Mouse (Mus musculus): ENCODE results near the gene Galntl6. TPM values are rescaled to one million over a fixed set of nuclear protein-coding genes. Genes with fewer than 3 reads are reported as not detected.

Gene Galntl6
- polyA plus RNA-seq, 1 experiment from 2014 or later: 0.08 TPM

GRCm38 (mm10) chr8:58074611-58075010 is 837.8 kb downstream of the Galntl6 start:
- Histone ChIP-seq H3K27ac (no peak overlapping the region), H3K36me3 (no peaks in the 10 kb centered on the region), H3K9me3 (replicated peaks) (no peaks in the 10 kb centered on the region), H3K4me1 (replicated peaks) (no peaks in the 10 kb centered on the region), H3K4me3 (no peak overlapping the region), H3K27me3 (no peaks in the 10 kb centered on the region), H3K9ac (no peak overlapping the region), H3K4me2 (no peak overlapping the region)
- WGBS: 81% methylated on average over 4 of the region's 4 CpGs
- no peak for ATAC-seq (replicated peaks; ENCODE audit: insufficient number of reproducible peaks, insufficient read depth, low FRiP score, low read depth)

- Histone ChIP-seq H3K36me3 (no peaks in the 10 kb centered on the region), H3K4me2 (no peak overlapping the region), H3K4me3 (no peak overlapping the region), H3K27ac (no peak overlapping the region), H3K9ac (no peak overlapping the region), H3K27me3 (no peaks in the 10 kb centered on the region), H3K4me1 (replicated peaks) (no peaks in the 10 kb centered on the region), H3K9me3 (replicated peaks) (no peaks in the 10 kb centered on the region)
- no peak for ATAC-seq (replicated peaks; ENCODE audit: insufficient number of reproducible peaks, insufficient read depth, low FRiP score, low read depth)
- WGBS: 69% methylated on average over 1 of the region's 1 CpGs
Measured at GRCm38 (mm10) chr8:58073733-58074132, 838.7 kb downstream of the Galntl6 start.

- 70% methylated on average over 3 of the region's 3 CpGs for WGBS
- Histone ChIP-seq H3K9ac (no peak overlapping the region), H3K9me3 (replicated peaks) (no peaks in the 10 kb centered on the region), H3K36me3 (no peaks in the 10 kb centered on the region), H3K4me2 (no peak overlapping the region), H3K4me1 (replicated peaks) (no peaks in the 10 kb centered on the region), H3K27ac (no peak overlapping the region), H3K4me3 (no peak overlapping the region), H3K27me3 (no peaks in the 10 kb centered on the region)
- ATAC-seq (replicated peaks; ENCODE audit: insufficient number of reproducible peaks, insufficient read depth, low FRiP score, low read depth): no peak
Measured at GRCm38 (mm10) chr8:58032271-58032670, 880.2 kb downstream of the Galntl6 start.

GRCm38 (mm10) chr8:58025558-58025957 is 886.9 kb downstream of the Galntl6 start:
- Histone ChIP-seq H3K4me2 (no peak overlapping the region), H3K36me3 (no peaks in the 10 kb centered on the region), H3K27ac (no peak overlapping the region), H3K9ac (no peak overlapping the region), H3K27me3 (no peaks in the 10 kb centered on the region), H3K4me3 (no peak overlapping the region), H3K9me3 (replicated peaks) (no peaks in the 10 kb centered on the region), H3K4me1 (replicated peaks) (no peaks in the 10 kb centered on the region)
- WGBS: 84% methylated on average over 4 of the region's 4 CpGs
- no peak for ATAC-seq (replicated peaks; ENCODE audit: insufficient number of reproducible peaks, insufficient read depth, low FRiP score, low read depth)

GRCm38 (mm10) chr8:58025094-58025493 is 887.3 kb downstream of the Galntl6 start:
- WGBS: 73% methylated on average over 1 of the region's 1 CpGs
- no peak for ATAC-seq (replicated peaks; ENCODE audit: insufficient number of reproducible peaks, insufficient read depth, low FRiP score, low read depth)

GRCm38 (mm10) chr8:58023426-58024176 is 888.8 kb downstream of the Galntl6 start:
- H3K27me3 ChIP-seq: no peaks in the 10 kb centered on the region
- H3K4me3 ChIP-seq: no peak overlapping the region
- H3K27ac ChIP-seq: no peak overlapping the region
- H3K9ac ChIP-seq: no peak overlapping the region
- WGBS: 54% methylated on average over 2 of the region's 2 CpGs
- H3K9me3 ChIP-seq (replicated peaks): no peaks in the 10 kb centered on the region
- no peaks in the 10 kb centered on the region for H3K4me1 ChIP-seq (replicated peaks)
- ATAC-seq (replicated peaks; ENCODE audit: insufficient number of reproducible peaks, insufficient read depth, low FRiP score, low read depth): no peak
- no peak overlapping the region for H3K4me2 ChIP-seq
- H3K36me3 ChIP-seq: no peaks in the 10 kb centered on the region

More at GRCm38 (mm10) chr8:58025094-58025493, 887.3 kb downstream of the Galntl6 start:
- Histone ChIP-seq H3K36me3 (no peaks in the 10 kb centered on the region), H3K4me3 (no peak overlapping the region), H3K9ac (no peak overlapping the region), H3K27ac (no peak overlapping the region), H3K9me3 (replicated peaks) (no peaks in the 10 kb centered on the region), H3K27me3 (no peaks in the 10 kb centered on the region), H3K4me1 (replicated peaks) (no peaks in the 10 kb centered on the region), H3K4me2 (no peak overlapping the region)

GRCm38 (mm10) chr8:57989428-57990171 is 922.8 kb downstream of the Galntl6 start:
- Histone ChIP-seq H3K27ac (no peak overlapping the region), H3K9ac (no peak overlapping the region), H3K36me3 (no peaks in the 10 kb centered on the region), H3K4me3 (no peak overlapping the region), H3K4me2 (no peak overlapping the region), H3K4me1 (replicated peaks) (no peaks in the 10 kb centered on the region), H3K27me3 (no peaks in the 10 kb centered on the region), H3K9me3 (replicated peaks) (no peaks in the 10 kb centered on the region)
- WGBS: 69% methylated on average over 1 of the region's 1 CpGs
- ATAC-seq (replicated peaks; ENCODE audit: insufficient number of reproducible peaks, insufficient read depth, low FRiP score, low read depth): no peak

GRCm38 (mm10) chr8:57977372-57977771 is 935.1 kb downstream of the Galntl6 start:
- no peaks in the 10 kb centered on the region for H3K27me3 ChIP-seq
- H3K36me3 ChIP-seq: no peaks in the 10 kb centered on the region
- H3K27ac ChIP-seq: no peak overlapping the region
- no peaks in the 10 kb centered on the region for H3K9me3 ChIP-seq (replicated peaks)
- no peak overlapping the region for H3K4me3 ChIP-seq
- H3K9ac ChIP-seq: no peak overlapping the region
- no peaks in the 10 kb centered on the region for H3K4me1 ChIP-seq (replicated peaks)
- WGBS: 77% methylated on average over 4 of the region's 4 CpGs
- ATAC-seq (replicated peaks; ENCODE audit: insufficient number of reproducible peaks, insufficient read depth, low FRiP score, low read depth): no peak
- no peak overlapping the region for H3K4me2 ChIP-seq

GRCm38 (mm10) chr8:57974093-57974492 is 938.3 kb downstream of the Galntl6 start:
- H3K9me3 ChIP-seq (replicated peaks): no peaks in the 10 kb centered on the region
- H3K4me2 ChIP-seq: no peak overlapping the region
- WGBS: 26% methylated on average over 2 of the region's 2 CpGs
- ATAC-seq (replicated peaks; ENCODE audit: insufficient number of reproducible peaks, insufficient read depth, low FRiP score, low read depth): no peak
- H3K36me3 ChIP-seq: no peaks in the 10 kb centered on the region
- no peak overlapping the region for H3K4me3 ChIP-seq
- no peaks in the 10 kb centered on the region for H3K27me3 ChIP-seq
- H3K4me1 ChIP-seq (replicated peaks): no peaks in the 10 kb centered on the region
- H3K9ac ChIP-seq: no peak overlapping the region
- no peak overlapping the region for H3K27ac ChIP-seq

- no peak overlapping the region for H3K4me3 ChIP-seq
- no peak for ATAC-seq (replicated peaks; ENCODE audit: insufficient number of reproducible peaks, insufficient read depth, low FRiP score, low read depth)
- WGBS: 72% methylated on average over 3 of the region's 3 CpGs
Measured at GRCm38 (mm10) chr8:57972832-57973231, 939.6 kb downstream of the Galntl6 start.

GRCm38 (mm10) chr8:57966676-57967075 is 945.8 kb downstream of the Galntl6 start:
- WGBS: 21% methylated on average over 6 of the region's 6 CpGs
- Histone ChIP-seq H3K4me1 (replicated peaks) (no peaks in the 10 kb centered on the region), H3K9ac (no peak overlapping the region), H3K36me3 (no peaks in the 10 kb centered on the region), H3K27ac (no peak overlapping the region), H3K27me3 (no peaks in the 10 kb centered on the region), H3K4me3 (no peak overlapping the region), H3K4me2 (no peak overlapping the region), H3K9me3 (replicated peaks) (no peaks in the 10 kb centered on the region)
- no peak for ATAC-seq (replicated peaks; ENCODE audit: insufficient number of reproducible peaks, insufficient read depth, low FRiP score, low read depth)

More at GRCm38 (mm10) chr8:57972832-57973231, 939.6 kb downstream of the Galntl6 start:
- Histone ChIP-seq H3K27ac (no peak overlapping the region), H3K4me1 (replicated peaks) (no peaks in the 10 kb centered on the region), H3K4me2 (no peak overlapping the region), H3K9me3 (replicated peaks) (no peaks in the 10 kb centered on the region), H3K36me3 (no peaks in the 10 kb centered on the region), H3K9ac (no peak overlapping the region), H3K27me3 (no peaks in the 10 kb centered on the region)
